Mouse (Mus musculus) embryonic facial prominence, embryonic 12.5 days (tissue): ENCODE data around the gene Prpf40b. TPM values are rescaled to one million over a fixed set of nuclear protein-coding genes. Genes with fewer than 3 reads are reported as not detected.

Experiments
- ATAC-seq: fragments of 200-750 bp; cut with Nextera tagmentation; 2 replicates; pipeline ENCODE4 v1.8.0; 2017; ENCODE audit not compliant: insufficient number of reproducible peaks, insufficient read depth, low FRiP score, low TSS enrichment
- H3K27ac ChIP-seq: fragments of 300-500 bp; sonication (generic); 2 replicates; pipeline ENCODE4 v1.5.1; 2016; ENCODE audit warnings: mild to moderate bottlenecking
- H3K27me3 ChIP-seq: fragments of 300-500 bp; sonication (generic); 2 replicates; pipeline ENCODE4 v1.6.1; 2016; ENCODE audit warnings: mild to moderate bottlenecking, moderate library complexity
- H3K36me3 ChIP-seq: fragments of 300-500 bp; sonication (generic); 2 replicates; pipeline ENCODE4 v1.6.1; 2016; ENCODE audit warnings: mild to moderate bottlenecking
- H3K4me1 ChIP-seq: fragments of 300-500 bp; sonication (generic); 2 replicates; pipeline ENCODE4 v1.6.1; 2016
- H3K4me2 ChIP-seq: fragments of 300-500 bp; sonication (generic); replicated peaks from 2 replicates; pipeline ENCODE4 v1.6.1; 2016; ENCODE audit warnings: mild to moderate bottlenecking, moderate library complexity
- H3K4me3 ChIP-seq: fragments of 300-500 bp; sonication (generic); 2 replicates; pipeline ENCODE4 v1.5.1; 2016; ENCODE audit warnings: mild to moderate bottlenecking
- H3K9ac ChIP-seq: fragments of 300-500 bp; sonication (generic); 2 replicates; pipeline ENCODE4 v1.6.1; 2016; ENCODE audit warnings: mild to moderate bottlenecking, moderate library complexity
- H3K9me3 ChIP-seq: fragments of 300-500 bp; sonication (generic); 2 replicates; pipeline ENCODE4 v1.6.1; 2016; ENCODE audit warnings: mild to moderate bottlenecking, moderate library complexity
- WGBS: fragments of 180-500 bp; shearing (Covaris S2); methylation state at CpG from one replicate; pipeline ENCODE4 v1.1.7; 2016; 5-methylcytosine and 5-hydroxymethylcytosine counted together
- polyA plus RNA-seq: library from polyadenylated mRNA; unstranded; fragments of >200 nt; fragmentation: Nextera tagmentation; extraction: Ambion mirVana; gene quantifications from 2 replicates; pipeline ENCODE4 v1.2.1, GENCODE M21; 2016

The Prpf40b gene
- polyA plus RNA-seq, 1 experiment from 2014 or later, result 79.5 TPM

DNA sequence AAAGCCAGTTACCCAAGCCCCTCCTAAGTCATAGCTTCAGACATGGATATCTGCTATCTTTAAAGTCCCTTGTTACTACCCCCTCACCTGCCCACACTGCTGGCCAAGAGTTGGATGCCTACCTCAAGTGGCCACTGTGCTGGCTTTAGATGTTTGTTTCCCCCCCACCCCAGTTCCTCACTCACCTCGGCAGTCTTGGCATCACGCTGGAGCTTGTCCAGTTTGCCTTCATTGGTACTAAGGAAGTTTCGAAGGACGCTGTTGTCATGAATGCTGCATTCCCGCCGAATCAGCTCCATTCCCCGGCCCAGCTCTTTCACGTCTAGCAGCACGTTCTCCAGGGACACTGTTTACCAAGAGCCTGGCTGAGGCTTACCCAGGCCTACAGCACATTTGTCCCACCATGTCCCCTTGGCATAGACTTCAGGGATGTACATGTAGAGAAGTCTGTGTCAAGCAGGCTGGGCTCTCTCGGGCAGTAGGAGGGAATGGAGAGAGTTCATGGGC, 25.3 kb downstream of the Prpf40b start:
- Histone ChIP-seq H3K9me3 (no peaks in the 10 kb centered on the region), H3K27ac (peak overlapping the region; percentile 58), H3K36me3 (peaks cover 99% of the 10 kb centered on the region), H3K4me1 (no peaks in the 10 kb centered on the region), H3K4me3 (no peak overlapping the region), H3K4me2 (no peak overlapping the region), H3K9ac (no peak overlapping the region), H3K27me3 (no peaks in the 10 kb centered on the region)
- no peak for ATAC-seq
- WGBS, result 79% methylated on average over 10 of the region's 10 CpGs

DNA sequence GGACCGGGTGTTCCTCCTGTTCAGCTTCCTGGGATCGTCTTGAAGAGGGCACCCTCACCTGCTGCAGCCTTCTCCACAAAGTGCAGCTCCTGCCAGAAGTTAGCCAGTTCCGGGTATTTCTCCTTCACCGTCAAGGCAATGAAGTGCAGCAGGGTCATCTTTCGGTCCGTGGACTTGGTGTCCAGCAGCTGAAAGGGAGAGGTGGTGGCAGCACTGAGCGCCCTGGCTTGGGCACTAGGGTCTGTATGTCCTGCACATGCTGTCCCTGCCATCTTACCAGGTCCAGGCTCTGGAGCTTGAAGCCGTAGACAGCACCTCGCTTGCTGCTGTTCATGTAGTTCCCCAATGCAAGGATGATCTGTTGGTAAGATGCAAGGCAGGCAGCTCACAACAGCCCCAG, 26.1 kb downstream of the Prpf40b start:
- H3K9ac ChIP-seq, result no peak overlapping the region
- ATAC-seq, result no peak
- 81% methylated on average over 9 of the region's 9 CpGs for WGBS
- H3K27ac ChIP-seq, result peak overlapping the region; percentile 58; the same call in 1 of the 2 replicates
- H3K4me3 ChIP-seq, result no peak overlapping the region
- no peak overlapping the region for H3K4me2 ChIP-seq
- no peaks in the 10 kb centered on the region for H3K9me3 ChIP-seq
- H3K36me3 ChIP-seq, result peaks cover 98% of the 10 kb centered on the region
- no peaks in the 10 kb centered on the region for H3K4me1 ChIP-seq
- H3K27me3 ChIP-seq, result no peaks in the 10 kb centered on the region

DNA sequence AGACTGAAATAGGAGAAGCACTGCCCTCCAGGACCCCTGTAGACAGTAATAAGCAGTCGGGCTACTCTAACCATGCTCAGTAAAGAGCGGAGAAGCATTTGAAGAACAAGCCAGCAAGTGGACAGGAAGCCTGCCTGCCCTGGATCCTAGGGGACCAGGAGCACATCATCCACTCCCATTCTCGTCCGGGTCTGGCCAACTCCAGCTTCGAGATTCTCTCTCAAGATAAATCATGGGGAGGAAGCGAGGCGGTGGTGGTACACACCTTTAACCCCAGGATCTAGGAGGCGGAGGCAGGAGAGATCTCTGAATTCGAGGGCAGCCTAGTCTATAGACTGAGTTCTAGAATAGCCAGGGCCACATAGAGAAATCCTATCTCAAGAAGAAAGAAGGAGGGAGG, 29.3 kb downstream of the Prpf40b start:
- no peak overlapping the region for H3K9ac ChIP-seq
- H3K4me2 ChIP-seq, result no peak overlapping the region
- 84% methylated on average over 9 of the region's 9 CpGs for WGBS
- H3K27ac ChIP-seq, result no peak overlapping the region
- H3K4me3 ChIP-seq, result no peak overlapping the region
- no peak for ATAC-seq
- peaks cover 91% of the 10 kb centered on the region for H3K36me3 ChIP-seq
- no peaks in the 10 kb centered on the region for H3K27me3 ChIP-seq
- H3K4me1 ChIP-seq, result no peaks in the 10 kb centered on the region
- no peaks in the 10 kb centered on the region for H3K9me3 ChIP-seq

DNA sequence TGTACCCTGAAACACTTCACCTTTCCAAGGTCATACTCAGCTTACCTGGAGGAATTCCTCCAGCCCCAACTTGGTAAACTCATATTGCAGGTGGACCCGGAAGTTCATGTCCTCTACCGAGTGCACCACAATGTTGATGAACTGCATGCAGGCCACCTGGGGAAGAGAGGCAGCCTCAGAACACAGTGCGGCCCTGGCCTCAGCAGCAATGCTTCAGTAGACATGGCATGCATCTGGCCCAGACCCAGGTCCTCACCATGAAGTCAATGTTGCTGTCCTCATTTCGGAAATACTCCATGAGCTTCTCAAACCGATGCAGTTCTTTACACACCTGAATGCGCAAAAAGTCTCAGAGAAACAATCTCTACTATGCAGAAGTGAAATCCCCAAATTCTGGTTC, 30.7 kb downstream of the Prpf40b start:
- Histone ChIP-seq H3K27me3 (no peaks in the 10 kb centered on the region), H3K4me2 (no peak overlapping the region), H3K9me3 (no peaks in the 10 kb centered on the region), H3K4me1 (no peaks in the 10 kb centered on the region; the same call in 1 of the 2 replicates), H3K4me3 (no peak overlapping the region), H3K27ac (no peak overlapping the region), H3K36me3 (peaks cover 88% of the 10 kb centered on the region), H3K9ac (no peak overlapping the region)
- 95% methylated on average over 6 of the region's 6 CpGs for WGBS
- no peak for ATAC-seq

DNA sequence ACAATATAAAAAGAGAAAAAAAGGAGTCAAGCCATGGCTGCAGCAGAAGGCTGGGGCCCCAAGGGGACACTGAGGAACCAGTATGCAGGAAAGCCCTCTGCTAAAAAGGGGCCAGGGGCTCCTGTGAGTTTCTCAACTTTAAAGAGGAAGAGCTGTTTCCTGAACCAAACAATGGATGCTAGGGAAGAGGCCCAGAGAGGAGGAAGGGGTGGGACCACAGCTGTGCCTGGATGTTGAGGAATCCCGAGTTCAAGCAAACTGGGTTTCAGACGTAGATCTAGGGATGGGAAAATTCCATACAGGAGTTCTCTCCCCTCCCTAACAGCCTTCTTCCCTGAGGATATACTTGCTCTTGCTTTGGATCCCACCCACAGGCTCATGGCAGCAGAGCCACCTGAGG, 31.5 kb downstream of the Prpf40b start:
- Histone ChIP-seq H3K4me3 (no peak overlapping the region), H3K4me2 (no peak overlapping the region), H3K9ac (no peak overlapping the region), H3K4me1 (peaks cover 1% of the 10 kb centered on the region; the same call in 1 of the 2 replicates), H3K9me3 (no peaks in the 10 kb centered on the region), H3K27me3 (no peaks in the 10 kb centered on the region), H3K27ac (peak overlapping the region; percentile 18; the same call in 1 of the 2 replicates), H3K36me3 (peaks cover 80% of the 10 kb centered on the region)
- no peak for ATAC-seq
- WGBS, result 55% methylated on average over 2 of the region's 2 CpGs

DNA sequence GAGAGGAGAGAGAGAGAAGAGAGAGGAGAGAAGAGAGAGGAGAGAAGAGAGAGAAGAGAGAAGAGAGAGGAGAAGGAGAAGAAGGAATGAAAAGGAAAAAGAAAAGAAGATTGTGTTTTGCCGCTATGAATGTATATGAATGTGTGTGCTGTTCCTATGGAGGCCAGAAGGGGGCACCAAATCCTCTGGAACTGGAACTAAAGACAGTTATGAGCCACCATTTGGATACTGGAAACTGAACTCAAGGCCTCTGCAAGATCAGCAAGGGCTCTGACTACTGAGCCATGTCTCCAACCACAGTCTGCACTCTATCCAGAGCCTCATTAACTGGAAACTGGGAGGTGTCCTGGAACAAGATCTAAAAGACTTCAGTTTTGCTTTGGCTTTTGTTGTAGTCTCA, 32.1 kb downstream of the Prpf40b start:
- no peaks in the 10 kb centered on the region for H3K9me3 ChIP-seq
- WGBS, result 81% methylated on average over 1 of the region's 1 CpGs

DNA sequence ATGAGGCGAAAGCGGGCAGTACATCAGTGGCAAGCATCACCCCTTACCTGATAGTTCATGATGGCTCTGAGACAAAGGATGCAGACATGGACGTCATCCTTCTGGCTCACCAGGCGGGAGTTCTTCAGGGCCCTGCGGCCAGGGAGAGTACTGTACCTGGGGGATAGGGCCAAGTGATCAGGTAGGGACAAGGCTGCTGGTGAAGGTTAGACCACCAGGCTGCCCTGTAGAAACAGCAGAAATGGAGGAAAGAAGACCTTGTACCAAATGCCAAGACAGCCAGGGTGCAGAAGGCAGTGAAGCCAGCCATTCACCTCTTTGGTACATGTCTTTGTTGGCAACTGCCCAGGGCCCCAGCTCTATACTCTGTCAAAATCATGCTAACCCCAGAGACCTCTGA, 33.1 kb downstream of the Prpf40b start:
- Histone ChIP-seq H3K9me3 (no peaks in the 10 kb centered on the region), H3K27ac (no peak overlapping the region), H3K36me3 (peaks cover 64% of the 10 kb centered on the region), H3K9ac (no peak overlapping the region), H3K4me2 (no peak overlapping the region), H3K4me1 (peaks cover 17% of the 10 kb centered on the region), H3K27me3 (no peaks in the 10 kb centered on the region), H3K4me3 (no peak overlapping the region)
- 97% methylated on average over 5 of the region's 5 CpGs for WGBS
- no peak for ATAC-seq

More for the DNA sequence above, 32.1 kb downstream of the Prpf40b start:
- ATAC-seq, result no peak
- no peak overlapping the region for H3K4me3 ChIP-seq
- H3K4me2 ChIP-seq, result no peak overlapping the region
- peaks cover 74% of the 10 kb centered on the region for H3K36me3 ChIP-seq
- H3K4me1 ChIP-seq, result peaks cover 7% of the 10 kb centered on the region
- H3K27me3 ChIP-seq, result no peaks in the 10 kb centered on the region
- peak overlapping the region; percentile 18; the same call in 1 of the 2 replicates for H3K27ac ChIP-seq
- H3K9ac ChIP-seq, result no peak overlapping the region

DNA sequence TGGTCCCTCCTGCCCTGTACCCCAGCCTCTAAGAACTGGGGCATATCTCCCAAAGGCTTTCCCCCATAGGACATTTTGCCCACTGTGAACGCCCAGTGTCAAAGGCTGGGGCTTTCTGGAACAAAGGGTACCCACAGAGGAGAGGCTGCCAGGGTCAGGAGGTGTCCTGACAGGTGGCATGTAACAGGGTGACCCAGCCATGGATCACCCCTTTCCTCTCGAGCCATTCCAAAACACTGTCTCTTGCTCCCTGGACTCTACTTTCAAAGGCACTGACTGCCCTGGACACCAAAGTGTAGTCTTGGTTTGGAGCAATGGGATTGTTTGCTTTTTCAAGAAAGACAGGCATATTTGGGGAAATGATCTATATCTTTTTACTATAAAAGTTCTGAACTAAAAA, 35.4 kb downstream of the Prpf40b start:
- peaks cover 45% of the 10 kb centered on the region for H3K36me3 ChIP-seq
- H3K4me1 ChIP-seq, result peaks cover 38% of the 10 kb centered on the region
- H3K4me2 ChIP-seq, result no peak overlapping the region
- no peak overlapping the region for H3K9ac ChIP-seq
- no peak for ATAC-seq
- H3K4me3 ChIP-seq, result no peak overlapping the region
- no peak overlapping the region for H3K27ac ChIP-seq
- no peaks in the 10 kb centered on the region for H3K9me3 ChIP-seq
- H3K27me3 ChIP-seq, result no peaks in the 10 kb centered on the region
- 58% methylated on average over 2 of the region's 2 CpGs for WGBS

DNA sequence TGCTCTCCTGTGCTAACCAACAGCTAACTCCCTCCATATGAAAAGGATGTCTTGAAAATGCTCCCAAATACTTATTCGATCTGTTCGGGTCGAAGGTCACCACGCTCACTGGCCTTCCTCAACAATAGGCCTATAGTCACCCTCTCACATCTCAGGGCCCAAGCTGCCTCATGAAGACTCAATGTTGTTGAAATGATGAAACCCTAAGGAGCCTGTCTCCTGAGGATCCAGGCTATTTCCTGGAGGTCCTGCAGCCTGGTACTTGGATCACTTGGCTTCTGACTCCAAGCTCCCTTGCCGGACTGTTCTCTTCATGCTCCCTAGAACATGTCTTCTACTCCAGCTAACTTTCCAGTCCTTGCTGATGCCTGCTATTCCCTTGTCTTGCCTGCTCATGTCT, 36.5 kb downstream of the Prpf40b start:
- WGBS, result 57% methylated on average over 5 of the region's 5 CpGs
- peaks cover 38% of the 10 kb centered on the region for H3K4me1 ChIP-seq
- no peak overlapping the region for H3K4me2 ChIP-seq
- ATAC-seq, result no peak
- no peak overlapping the region for H3K9ac ChIP-seq
- peaks cover 39% of the 10 kb centered on the region for H3K36me3 ChIP-seq
- no peak overlapping the region for H3K4me3 ChIP-seq
- no peaks in the 10 kb centered on the region for H3K9me3 ChIP-seq
- H3K27me3 ChIP-seq, result no peaks in the 10 kb centered on the region
- peak overlapping the region; percentile 96; the same call in 1 of the 2 replicates for H3K27ac ChIP-seq

DNA sequence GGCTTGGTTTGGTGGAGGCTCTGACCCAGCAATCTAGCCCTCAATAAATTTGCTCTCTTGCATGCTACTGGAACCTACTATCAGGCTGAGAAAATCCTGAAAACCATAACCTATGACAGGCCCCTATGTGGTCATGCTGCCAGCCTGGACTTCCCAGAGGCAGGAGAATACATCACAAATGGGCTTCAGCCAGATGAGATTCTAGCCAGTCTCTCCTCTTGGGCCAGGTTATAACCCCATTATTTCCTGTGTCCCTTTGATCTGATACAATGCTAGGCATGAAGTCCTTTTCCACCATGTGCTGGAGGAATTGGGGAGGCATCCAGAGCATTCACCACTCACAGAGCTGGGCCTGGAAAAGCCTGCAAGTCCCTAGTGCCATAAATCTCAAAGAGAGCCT, 37.2 kb downstream of the Prpf40b start:
- H3K4me3 ChIP-seq, result no peak overlapping the region
- 0 out of 2 replicates have a peak overlapping the region, but pooled peaks have one; percentile 17 for H3K9ac ChIP-seq
- peaks cover 36% of the 10 kb centered on the region for H3K36me3 ChIP-seq

DNA sequence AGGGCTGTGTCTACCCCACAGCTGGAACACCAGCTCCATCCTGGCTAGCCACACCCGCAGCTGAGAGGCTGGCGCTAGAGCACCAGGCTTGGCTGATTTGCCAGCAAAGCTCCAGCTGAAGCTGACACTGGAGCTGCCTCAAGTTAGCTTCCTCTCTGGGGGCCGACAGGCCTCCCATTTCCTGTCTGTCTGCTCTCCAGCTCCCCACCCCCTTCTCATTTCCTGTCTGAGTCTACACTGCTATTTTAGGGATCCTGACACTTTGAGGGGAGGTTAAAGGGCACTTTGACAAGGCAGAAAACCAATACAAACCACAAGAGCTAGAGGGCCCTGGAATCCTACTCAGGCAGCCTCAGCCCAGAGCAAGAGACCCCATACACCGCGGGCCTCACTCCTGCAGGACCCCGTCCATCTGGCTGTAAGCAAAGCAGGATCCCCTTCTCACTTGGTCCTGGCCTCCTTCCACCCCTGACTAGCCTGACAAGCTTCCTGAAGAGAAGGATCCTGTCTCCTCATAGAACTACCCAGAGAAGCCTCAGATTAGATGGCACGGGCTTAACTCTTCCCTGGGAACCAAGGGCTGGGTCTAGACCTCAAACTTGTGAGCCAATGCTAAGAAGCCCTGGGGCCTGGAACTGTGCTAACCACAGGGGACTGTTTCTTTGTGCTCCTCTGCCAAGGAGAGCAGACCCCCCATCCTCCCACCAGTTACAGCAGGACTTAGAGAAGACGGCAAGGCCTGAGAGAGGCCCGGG, 38.2 kb downstream of the Prpf40b start:
- Histone ChIP-seq H3K9me3 (no peaks in the 10 kb centered on the region), H3K9ac (no peak overlapping the region), H3K4me2 (0 out of 2 replicates have a peak overlapping the region, but pooled peaks have one; percentile 4), H3K4me3 (no peak overlapping the region), H3K4me1 (peaks cover 43% of the 10 kb centered on the region), H3K27me3 (no peaks in the 10 kb centered on the region), H3K27ac (peak overlapping the region; percentile 96), H3K36me3 (peaks cover 26% of the 10 kb centered on the region)
- peak; percentile 85 for ATAC-seq
- WGBS, result 24% methylated on average over 9 of the region's 9 CpGs

More for the DNA sequence above, 37.2 kb downstream of the Prpf40b start:
- H3K27me3 ChIP-seq, result no peaks in the 10 kb centered on the region
- H3K9me3 ChIP-seq, result no peaks in the 10 kb centered on the region
- H3K4me2 ChIP-seq, result no peak overlapping the region
- peak overlapping the region; percentile 96 for H3K27ac ChIP-seq
- peaks cover 40% of the 10 kb centered on the region for H3K4me1 ChIP-seq
- ATAC-seq, result no peak

DNA sequence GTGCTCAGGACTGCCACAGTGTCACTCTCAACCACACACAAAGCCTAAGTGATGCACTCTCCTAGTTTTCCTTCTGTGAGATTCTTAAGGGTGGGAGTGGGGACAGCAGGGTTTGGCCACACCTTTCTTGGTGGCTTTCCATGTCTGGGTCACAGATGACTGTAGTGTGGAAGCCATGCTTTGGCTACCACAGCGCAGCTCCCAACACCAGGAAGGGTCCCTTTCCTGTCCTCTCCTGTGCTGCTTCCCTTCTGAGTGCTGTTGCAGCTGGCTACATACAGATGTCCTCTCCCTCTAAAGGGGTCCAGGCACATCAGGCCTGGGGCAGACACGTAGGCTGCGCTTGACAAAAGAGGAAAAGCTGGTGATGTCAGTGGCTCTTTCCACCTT, 38.8 kb downstream of the Prpf40b start:
- Histone ChIP-seq H3K4me1 (peaks cover 43% of the 10 kb centered on the region), H3K9me3 (no peaks in the 10 kb centered on the region), H3K27me3 (no peaks in the 10 kb centered on the region), H3K36me3 (peaks cover 20% of the 10 kb centered on the region), H3K27ac (peak overlapping the region; percentile 96), H3K9ac (no peak overlapping the region), H3K4me3 (no peak overlapping the region), H3K4me2 (no peak overlapping the region)
- ATAC-seq, result no peak
- 67% methylated on average over 3 of the region's 3 CpGs for WGBS
